Mouse (Mus musculus) olfactory bulb, adult 2 months (tissue): ENCODE data around the gene Ephb2.

Source experiments
- CTCF ChIP-seq: fragments of 200-500 bp; IDR thresholded peaks from 2 replicates; pipeline ENCODE4 v1.5.1; 2012; ENCODE audit warnings: low read depth, mild to moderate bottlenecking, low read length, moderate library complexity; ENCODE audit not compliant: insufficient read depth
- POLR2A ChIP-seq: fragments of 200-500 bp; IDR thresholded peaks from 2 replicates; pipeline ENCODE4 v1.6.1; 2012; ENCODE audit warnings: mild to moderate bottlenecking, low read depth, low read length, moderate library complexity; ENCODE audit not compliant: insufficient read depth

DNA sequence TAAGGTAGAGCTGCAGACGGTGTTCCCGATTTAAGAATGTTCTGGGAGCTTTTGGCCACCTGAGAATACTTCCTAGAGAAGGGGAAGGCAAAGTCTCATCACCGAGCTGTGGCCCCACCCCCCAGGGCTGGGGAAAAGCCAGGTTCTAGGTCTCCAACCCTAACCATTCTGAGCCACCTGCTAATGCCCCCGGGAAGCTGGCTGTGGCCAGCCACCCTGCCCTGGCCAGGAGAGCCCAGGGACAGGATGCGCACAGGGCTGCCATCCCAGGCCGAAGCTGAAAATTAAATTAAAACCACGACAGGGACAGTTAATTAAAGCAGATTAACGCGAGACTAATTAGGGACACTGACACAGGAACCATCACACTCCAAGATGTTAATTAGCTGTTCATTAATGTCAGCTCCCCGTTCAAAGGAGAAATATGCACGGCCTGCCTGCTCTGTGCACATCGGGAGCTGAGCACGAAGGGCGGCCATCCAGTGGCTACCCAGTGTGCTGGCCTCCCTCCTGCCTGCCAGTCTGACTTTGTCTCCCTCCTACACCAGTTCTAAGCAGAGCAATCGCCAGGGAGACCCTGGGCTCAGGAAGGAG, 101.5 kb downstream of the Ephb2 start:
- TF ChIP-seq POLR2A: no peak
- TF ChIP-seq CTCF: no peak
